Mouse (Mus musculus): ENCODE results near the gene Gm3238.
"Not testable (repeated sequence)": the region's sequence is repeated elsewhere in the genome, so short reads cannot be mapped to it uniquely, and the experiment has no call there.

Gm3238 gene

GRCm38 (mm10) chr10:77750686-77751085 is 20.4 kb downstream of the Gm3238 start:
- not testable (repeated sequence) for DNase-seq (ENCODE audit: low read depth, low spot score)

GRCm38 (mm10) chr10:77741924-77742688 is 29.0 kb downstream of the Gm3238 start, which contains the start of gene Gm18596:
Gene Gm18596 (minus strand): TSS chr10:77742638.
- DNase-seq (ENCODE audit: low read depth, low spot score) = not testable (repeated sequence)

- no peak for DNase-seq (ENCODE audit: low read depth, low spot score)
Measured at GRCm38 (mm10) chr10:77738929-77739328, 32.2 kb downstream of the Gm3238 start.

DNA sequence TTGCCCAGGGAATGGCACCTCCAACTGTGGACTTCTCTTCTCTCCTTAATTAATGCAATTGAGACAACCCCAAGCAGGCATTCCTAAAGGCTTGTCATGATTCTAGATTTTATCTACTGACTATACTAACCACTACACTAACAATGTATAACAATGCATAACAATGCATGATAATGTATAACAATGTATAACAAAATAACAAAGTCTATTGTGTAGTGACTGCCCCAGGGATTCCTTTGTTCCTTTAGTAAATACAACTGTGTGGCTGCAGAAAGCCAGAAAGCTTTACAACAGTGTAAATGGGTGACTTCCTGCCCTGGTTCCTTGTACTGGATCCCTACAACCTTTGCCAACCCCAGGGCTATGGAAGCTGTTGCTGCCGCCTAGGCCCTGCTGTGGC is 35.2 kb downstream of the Gm3238 start:
- no peak for DNase-seq (ENCODE audit: low read depth, low spot score)

DNA sequence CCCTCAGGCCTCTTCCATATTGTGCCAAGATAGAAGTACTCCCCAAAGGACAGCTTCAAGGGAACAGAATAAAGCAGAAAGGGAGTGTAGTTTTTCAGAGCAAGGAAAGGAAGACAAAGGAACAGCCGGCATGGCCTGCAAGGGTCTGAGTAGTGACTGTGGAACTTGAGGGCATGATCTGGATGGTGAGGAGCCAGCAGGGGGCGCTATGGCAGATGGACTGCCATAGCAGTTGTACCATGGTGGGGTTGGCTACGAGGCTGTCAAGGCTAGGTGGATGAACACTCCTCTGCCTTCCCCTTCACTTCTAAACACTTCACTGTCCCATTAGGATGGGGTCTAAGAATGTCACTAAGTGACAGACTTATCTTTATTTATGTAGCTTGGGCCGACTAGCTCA is 41.9 kb downstream of the Gm3238 start:
- DNase-seq (ENCODE audit: low read depth, low spot score) = peak; percentile 14

GRCm38 (mm10) chr10:77728280-77728679 is 42.8 kb downstream of the Gm3238 start:
- no peak for DNase-seq (ENCODE audit: low read depth, low spot score)

DNA sequence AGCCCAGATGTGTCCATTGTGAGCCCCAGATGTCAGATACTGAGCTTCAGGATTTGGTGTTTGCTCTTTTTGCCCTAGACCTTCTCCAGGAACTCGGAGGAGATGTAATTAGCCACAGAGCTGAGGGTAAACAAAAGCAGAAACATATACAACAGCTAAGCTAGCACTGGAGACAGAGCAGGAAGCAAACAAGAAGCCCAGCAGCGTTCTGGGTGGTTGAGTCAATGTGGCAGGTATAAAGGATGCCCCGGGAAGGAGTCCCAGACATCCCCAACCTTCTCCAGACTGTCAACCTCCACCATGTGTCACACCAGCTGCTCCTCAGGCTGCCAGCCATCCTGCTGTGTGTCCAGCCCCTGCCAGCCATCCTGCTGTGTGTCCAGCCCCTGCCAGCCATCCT is 44.9 kb downstream of the Gm3238 start, which contains the start of gene Gm10100:
Gm10100 (plus strand) TSS at position 301 of the 400 bp plus-strand sequence.
- no peak for DNase-seq (ENCODE audit: low read depth, low spot score)

DNA sequence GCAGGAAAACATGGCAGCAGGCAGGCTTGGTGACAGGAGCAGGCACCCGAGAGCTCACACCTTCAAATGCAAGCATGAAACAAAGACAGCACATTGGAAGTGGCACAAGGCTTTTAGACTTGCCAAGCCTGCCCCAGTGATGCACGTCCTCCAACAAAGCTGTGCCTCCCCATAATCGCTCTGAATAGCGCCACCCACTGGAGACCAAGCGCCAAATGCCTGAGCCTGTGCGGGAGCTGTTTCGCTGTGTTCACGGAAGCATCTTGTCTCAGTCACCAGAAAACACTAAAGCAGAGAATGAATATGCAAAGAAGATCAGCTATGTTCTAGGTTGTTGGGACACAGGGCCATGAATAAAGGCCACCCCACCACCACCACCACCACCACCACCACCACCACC is 46.3 kb downstream of the Gm3238 start:
- DNase-seq (ENCODE audit: low read depth, low spot score) = peak; percentile 18

All from WW6 (cell line).